10 mouse cellular contexts compared by ENCODE assay signal in genomic region chr12:5253289-5254005, GRCm38 (mm10).
DNase-seq lines count a peak whose midpoint lies in the region; ATAC-seq and TF ChIP-seq lines count a peak whose summit lies in the region.
"Had no signal": no experiment of that assay in that cellular context is flagged by ENCODE, and none has a peak within 500 bp of the region (broad histone marks: within the 10 kb centered on the region; RNA-seq: fewer than 3 reads in every experiment).

No protein-coding gene starts in this region.

- H3K4me2 ChIP-seq in intestine, embryonic 16.5 days (ENCODE audit: low read depth, low read length), result no peak overlapping the region
- no peak overlapping the region for H3K4me2 ChIP-seq in neural tube, embryonic 14.5 days (ENCODE audit: low read depth, low read length)

- H3K27me3 ChIP-seq in forebrain, embryonic 10.5 days (ENCODE audit: poor library complexity, severe bottlenecking), result peaks cover 5% of the 10 kb centered on the region; the same call in 1 of the 2 replicates
- H3K27me3 ChIP-seq in intestine, embryonic 16.5 days (replicated peaks; ENCODE audit: control insufficient read depth, insufficient read depth, low read length), result no peaks in the 10 kb centered on the region
- H3K27me3 ChIP-seq in neural tube, embryonic 14.5 days (ENCODE audit: control insufficient read depth, insufficient read depth, low read length), result no peaks in the 10 kb centered on the region

- no peak overlapping the region for H3K4me3 ChIP-seq in left cerebral cortex, adult 2 months
- H3K4me3 ChIP-seq in forebrain, embryonic 10.5 days, result no peak overlapping the region
- no peak overlapping the region for H3K4me3 ChIP-seq in intestine, embryonic 16.5 days (ENCODE audit: low read length)
- no peak overlapping the region for H3K4me3 ChIP-seq in neural tube, embryonic 14.5 days (ENCODE audit: low read depth, low read length)

- DNase-seq in left cerebral cortex, adult 2 months (ENCODE audit: extremely low spot score in 1 of 2, low spot score in 2 of 2), result no peak
- no peak for DNase-seq in left cerebral cortex, postnatal 14 days (ENCODE audit: low spot score in 2 of 2)
- no peak for DNase-seq in forebrain, embryonic 10.5 days (ENCODE audit: extremely low spot score, low spot score)
- no peak for DNase-seq in kidney, adult 8-10 months
- no peak for DNase-seq in urinary bladder, adult 18-20 months (ENCODE audit: low spot score in 2 of 2)
- no peak for DNase-seq in heart, postnatal 36 days
- DNase-seq: kidney, adult 9 months had no signal

- intact Hi-C loops in left cerebral cortex, adult 2 months (cut with DNase I), result no loop called here
- intact Hi-C loops in left cerebral cortex, postnatal 14 days (cut with DNase I), result no loop called here
- intact Hi-C loops in heart, postnatal 36 days (cut with DNase I), result no loop called here

- H3K27ac ChIP-seq in left cerebral cortex, adult 2 months, result peak overlapping the region; percentile 64
- H3K27ac ChIP-seq in forebrain, embryonic 10.5 days, result peak overlapping the region; percentile 66; the same call in 1 of the 2 replicates
- peak overlapping the region; percentile 72 for H3K27ac ChIP-seq in intestine, embryonic 16.5 days (ENCODE audit: low read length)
- no peak overlapping the region for H3K27ac ChIP-seq in neural tube, embryonic 14.5 days (ENCODE audit: low read depth, low read length)

- no peaks in the 10 kb centered on the region for H3K9me3 ChIP-seq in forebrain, embryonic 10.5 days
- no peaks in the 10 kb centered on the region for H3K9me3 ChIP-seq in intestine, embryonic 16.5 days (ENCODE audit: control insufficient read depth, low read length)
- no peaks in the 10 kb centered on the region for H3K9me3 ChIP-seq in neural tube, embryonic 14.5 days (ENCODE audit: control insufficient read depth, low read length)

- H3K9ac ChIP-seq in intestine, embryonic 16.5 days (ENCODE audit: low read depth, low read length), result no peak overlapping the region
- no peak overlapping the region for H3K9ac ChIP-seq in neural tube, embryonic 14.5 days (replicated peaks; ENCODE audit: low read depth, low read length)

- TF ChIP-seq CTCF in left cerebral cortex, adult 2 months (IDR thresholded peaks at IDR 0.05), result no peak

- no peaks in the 10 kb centered on the region for H3K36me3 ChIP-seq in forebrain, embryonic 10.5 days (replicated peaks)
- no peaks in the 10 kb centered on the region for H3K36me3 ChIP-seq in intestine, embryonic 16.5 days (ENCODE audit: control insufficient read depth, insufficient read depth, low read length)
- no peaks in the 10 kb centered on the region for H3K36me3 ChIP-seq in neural tube, embryonic 14.5 days (ENCODE audit: control insufficient read depth, insufficient read depth, low read length)

- 76% methylated on average over 10 of the region's 10 CpGs for WGBS in forebrain, embryonic 10.5 days
- WGBS in intestine, embryonic 16.5 days, result 71% methylated on average over 10 of the region's 10 CpGs
- WGBS in neural tube, embryonic 14.5 days, result 42% methylated on average over 10 of the region's 10 CpGs

- peaks cover 77% of the 10 kb centered on the region for H3K4me1 ChIP-seq in forebrain, embryonic 10.5 days
- H3K4me1 ChIP-seq in intestine, embryonic 16.5 days (ENCODE audit: control insufficient read depth, insufficient read depth, low read length), result peaks cover 22% of the 10 kb centered on the region
- peaks cover 11% of the 10 kb centered on the region for H3K4me1 ChIP-seq in neural tube, embryonic 14.5 days (ENCODE audit: control insufficient read depth, insufficient read depth, low read length)

- ATAC-seq in intestine, embryonic 16.5 days, result no peak
- peak; percentile 42; the same call in 1 of the 2 replicates for ATAC-seq in neural tube, embryonic 14.5 days (ENCODE audit: low read depth)
- ATAC-seq: CD4-positive, CD25-positive, alpha-beta regulatory T cell, adult 4 months had no signal
